Mouse (Mus musculus): ENCODE data around the gene Epb41l5. TPM values are rescaled to one million over a fixed set of nuclear protein-coding genes. Genes with fewer than 3 reads are reported as not detected.

The Epb41l5 gene
- polyA plus RNA-seq, 1 experiment from 2014 or later = 77.3 TPM

DNA sequence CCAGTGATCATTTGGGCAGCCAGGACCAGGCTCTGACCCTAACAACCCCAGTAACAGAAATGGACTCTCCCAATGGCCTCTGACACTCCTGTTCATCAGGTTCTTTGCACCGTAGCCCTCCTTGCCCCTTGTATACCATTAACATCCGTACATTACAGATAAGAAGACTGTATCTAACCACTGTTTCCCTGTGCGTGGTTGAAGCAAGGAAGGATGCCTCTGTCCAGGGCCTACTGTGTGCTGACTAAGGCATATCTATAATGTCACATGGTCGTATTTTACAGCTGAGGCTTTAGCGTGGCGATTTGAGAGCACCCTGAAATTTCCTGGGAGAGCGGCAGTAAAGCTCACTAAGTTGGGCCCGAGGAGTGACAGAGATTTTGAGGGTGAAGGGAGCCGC lies 138.4 kb downstream of the Epb41l5 start:
- Histone ChIP-seq H3K27ac (ENCODE audit: low read length) (peak overlapping the region; percentile 35), H3K36me3 (ENCODE audit: insufficient read depth, low read length) (no peaks in the 10 kb centered on the region), H3K27me3 (ENCODE audit: insufficient read depth, low read length) (no peaks in the 10 kb centered on the region; the same call in 1 of the 2 replicates), H3K4me1 (ENCODE audit: insufficient read depth, low read length) (peaks cover 12% of the 10 kb centered on the region), H3K4me2 (replicated peaks; ENCODE audit: low read depth, low read length) (no peak overlapping the region), H3K9ac (replicated peaks; ENCODE audit: low read length) (no peak overlapping the region; the same call in 1 of the 2 replicates), H3K4me3 (ENCODE audit: low read length) (no peak overlapping the region), H3K9me3 (ENCODE audit: low read length) (no peaks in the 10 kb centered on the region)
- ATAC-seq (ENCODE audit: low FRiP score, low TSS enrichment) = no peak
- WGBS = 58% methylated on average over 9 of the region's 9 CpGs

- Histone ChIP-seq H3K9me3 (ENCODE audit: low read length) (no peaks in the 10 kb centered on the region), H3K4me3 (ENCODE audit: low read length) (no peak overlapping the region), H3K27ac (ENCODE audit: low read length) (no peak overlapping the region), H3K36me3 (ENCODE audit: insufficient read depth, low read length) (no peaks in the 10 kb centered on the region), H3K27me3 (ENCODE audit: insufficient read depth, low read length) (no peaks in the 10 kb centered on the region; the same call in 1 of the 2 replicates), H3K9ac (replicated peaks; ENCODE audit: low read length) (no peak overlapping the region), H3K4me2 (replicated peaks; ENCODE audit: low read depth, low read length) (no peak overlapping the region), H3K4me1 (ENCODE audit: insufficient read depth, low read length) (peaks cover 18% of the 10 kb centered on the region)
- 81% methylated on average over 7 of the region's 7 CpGs for WGBS
- ATAC-seq (ENCODE audit: low FRiP score, low TSS enrichment) = no peak
Observed at GRCm38 (mm10) chr1:119509474-119509873, 139.3 kb downstream of the Epb41l5 start.

- Histone ChIP-seq H3K27me3 (ENCODE audit: insufficient read depth, low read length) (no peaks in the 10 kb centered on the region; the same call in 1 of the 2 replicates), H3K27ac (ENCODE audit: low read length) (peak overlapping the region; percentile 73), H3K9ac (replicated peaks; ENCODE audit: low read length) (no peak overlapping the region), H3K4me3 (ENCODE audit: low read length) (no peak overlapping the region), H3K36me3 (ENCODE audit: insufficient read depth, low read length) (no peaks in the 10 kb centered on the region), H3K9me3 (ENCODE audit: low read length) (no peaks in the 10 kb centered on the region), H3K4me1 (ENCODE audit: insufficient read depth, low read length) (peaks cover 22% of the 10 kb centered on the region), H3K4me2 (replicated peaks; ENCODE audit: low read depth, low read length) (no peak overlapping the region)
- 43% methylated on average over 4 of the region's 4 CpGs for WGBS
- no peak for ATAC-seq (ENCODE audit: low FRiP score, low TSS enrichment)
Observed at GRCm38 (mm10) chr1:119508548-119508947, 140.3 kb downstream of the Epb41l5 start.

- Histone ChIP-seq H3K4me1 (ENCODE audit: insufficient read depth, low read length) (peaks cover 34% of the 10 kb centered on the region), H3K9me3 (ENCODE audit: low read length) (no peaks in the 10 kb centered on the region), H3K9ac (replicated peaks; ENCODE audit: low read length) (no peak overlapping the region), H3K36me3 (ENCODE audit: insufficient read depth, low read length) (peaks cover 6% of the 10 kb centered on the region), H3K27ac (ENCODE audit: low read length) (no peak overlapping the region), H3K27me3 (ENCODE audit: insufficient read depth, low read length) (no peaks in the 10 kb centered on the region; the same call in 1 of the 2 replicates), H3K4me2 (replicated peaks; ENCODE audit: low read depth, low read length) (no peak overlapping the region), H3K4me3 (ENCODE audit: low read length) (no peak overlapping the region)
- no peak for ATAC-seq (ENCODE audit: low FRiP score, low TSS enrichment)
- WGBS = 88% methylated on average over 3 of the region's 3 CpGs
Observed at GRCm38 (mm10) chr1:119505951-119506350, 142.8 kb downstream of the Epb41l5 start.

GRCm38 (mm10) chr1:119504260-119505062 lies 144.3 kb downstream of the Epb41l5 start, which contains the start of gene Ralb:
Ralb (minus strand) TSS chr1:119504794.
- peaks cover 27% of the 10 kb centered on the region for H3K4me1 ChIP-seq (ENCODE audit: insufficient read depth, low read length)
- H3K36me3 ChIP-seq (ENCODE audit: insufficient read depth, low read length) = peaks cover 13% of the 10 kb centered on the region
- H3K27me3 ChIP-seq (ENCODE audit: insufficient read depth, low read length) = no peaks in the 10 kb centered on the region; the same call in 1 of the 2 replicates
- H3K9me3 ChIP-seq (ENCODE audit: low read length) = no peaks in the 10 kb centered on the region
- H3K4me2 ChIP-seq (replicated peaks; ENCODE audit: low read depth, low read length) = peak within 1 kb of the TSS; percentile 71
- H3K4me3 ChIP-seq (ENCODE audit: low read length) = peak within 1 kb of the TSS; percentile 85
- H3K27ac ChIP-seq (ENCODE audit: low read length) = peak within 1 kb of the TSS; percentile 83
- ATAC-seq (ENCODE audit: low FRiP score, low TSS enrichment) = peak; percentile 98
- H3K9ac ChIP-seq (replicated peaks; ENCODE audit: low read length) = peak within 1 kb of the TSS; percentile 86
- WGBS = under 1% methylated on average over 56 of the region's 57 CpGs

- peaks cover 14% of the 10 kb centered on the region for H3K36me3 ChIP-seq (ENCODE audit: insufficient read depth, low read length)
- peaks cover 29% of the 10 kb centered on the region for H3K4me1 ChIP-seq (ENCODE audit: insufficient read depth, low read length)
- H3K9me3 ChIP-seq (ENCODE audit: low read length) = no peaks in the 10 kb centered on the region
- H3K4me2 ChIP-seq (replicated peaks; ENCODE audit: low read depth, low read length) = peak overlapping the region; percentile 71
- peak overlapping the region; percentile 85 for H3K4me3 ChIP-seq (ENCODE audit: low read length)
- WGBS = 9% methylated on average over 5 of the region's 5 CpGs
- H3K27ac ChIP-seq (ENCODE audit: low read length) = peak overlapping the region; percentile 83
- no peaks in the 10 kb centered on the region; the same call in 1 of the 2 replicates for H3K27me3 ChIP-seq (ENCODE audit: insufficient read depth, low read length)
- ATAC-seq (ENCODE audit: low FRiP score, low TSS enrichment) = no peak
- peak overlapping the region; percentile 86 for H3K9ac ChIP-seq (replicated peaks; ENCODE audit: low read length)
Observed at GRCm38 (mm10) chr1:119503808-119504207, 145.0 kb downstream of the Epb41l5 start.

GRCm38 (mm10) chr1:119503181-119503580 lies 145.6 kb downstream of the Epb41l5 start:
- 66% methylated on average over 3 of the region's 3 CpGs for WGBS
- Histone ChIP-seq H3K27ac (ENCODE audit: low read length) (no peak overlapping the region), H3K9ac (replicated peaks; ENCODE audit: low read length) (peak overlapping the region; percentile 86), H3K4me2 (replicated peaks; ENCODE audit: low read depth, low read length) (peak overlapping the region; percentile 71), H3K36me3 (ENCODE audit: insufficient read depth, low read length) (peaks cover 14% of the 10 kb centered on the region), H3K4me1 (ENCODE audit: insufficient read depth, low read length) (peaks cover 35% of the 10 kb centered on the region), H3K4me3 (ENCODE audit: low read length) (peak overlapping the region; percentile 85), H3K27me3 (ENCODE audit: insufficient read depth, low read length) (no peaks in the 10 kb centered on the region; the same call in 1 of the 2 replicates), H3K9me3 (ENCODE audit: low read length) (no peaks in the 10 kb centered on the region)
- no peak for ATAC-seq (ENCODE audit: low FRiP score, low TSS enrichment)

DNA sequence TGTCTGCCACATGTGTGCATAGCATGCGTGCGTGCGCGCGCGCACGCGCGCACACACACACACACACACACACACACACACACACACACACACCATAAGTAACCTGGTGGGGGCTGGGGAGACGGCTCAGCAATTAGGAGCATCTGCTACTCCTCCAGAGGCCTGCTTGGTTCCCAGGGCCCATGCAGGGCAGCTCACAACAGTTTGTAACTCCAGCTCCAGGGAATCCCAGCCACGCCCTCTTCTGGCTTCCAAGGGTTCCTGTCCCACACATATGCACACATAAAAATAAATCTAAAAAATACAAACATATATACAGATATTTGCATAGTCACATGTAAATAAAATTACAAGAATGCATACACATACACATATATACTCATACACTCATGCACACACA lies 146.1 kb downstream of the Epb41l5 start:
- Histone ChIP-seq H3K4me1 (ENCODE audit: insufficient read depth, low read length) (peaks cover 35% of the 10 kb centered on the region), H3K9me3 (ENCODE audit: low read length) (no peaks in the 10 kb centered on the region), H3K4me3 (ENCODE audit: low read length) (peak overlapping the region; percentile 85), H3K9ac (replicated peaks; ENCODE audit: low read length) (peak overlapping the region; percentile 86), H3K36me3 (ENCODE audit: insufficient read depth, low read length) (peaks cover 14% of the 10 kb centered on the region), H3K4me2 (replicated peaks; ENCODE audit: low read depth, low read length) (peak overlapping the region; percentile 71), H3K27me3 (ENCODE audit: insufficient read depth, low read length) (no peaks in the 10 kb centered on the region; the same call in 1 of the 2 replicates), H3K27ac (ENCODE audit: low read length) (no peak overlapping the region)
- WGBS = 92% methylated on average over 11 of the region's 11 CpGs
- no peak for ATAC-seq (ENCODE audit: low FRiP score, low TSS enrichment)

- Histone ChIP-seq H3K4me3 (ENCODE audit: low read length) (no peak overlapping the region), H3K9me3 (ENCODE audit: low read length) (no peaks in the 10 kb centered on the region), H3K27ac (ENCODE audit: low read length) (no peak overlapping the region), H3K27me3 (ENCODE audit: insufficient read depth, low read length) (no peaks in the 10 kb centered on the region; the same call in 1 of the 2 replicates), H3K4me2 (replicated peaks; ENCODE audit: low read depth, low read length) (no peak overlapping the region), H3K4me1 (ENCODE audit: insufficient read depth, low read length) (peaks cover 44% of the 10 kb centered on the region), H3K36me3 (ENCODE audit: insufficient read depth, low read length) (peaks cover 14% of the 10 kb centered on the region), H3K9ac (replicated peaks; ENCODE audit: low read length) (no peak overlapping the region)
- 70% methylated on average over 8 of the region's 8 CpGs for WGBS
- no peak for ATAC-seq (ENCODE audit: low FRiP score, low TSS enrichment)
Observed at GRCm38 (mm10) chr1:119501881-119502280, 146.9 kb downstream of the Epb41l5 start.

GRCm38 (mm10) chr1:119499456-119499855 lies 149.3 kb downstream of the Epb41l5 start:
- Histone ChIP-seq H3K9ac (replicated peaks; ENCODE audit: low read length) (no peak overlapping the region), H3K4me2 (replicated peaks; ENCODE audit: low read depth, low read length) (no peak overlapping the region), H3K4me1 (ENCODE audit: insufficient read depth, low read length) (peaks cover 40% of the 10 kb centered on the region), H3K4me3 (ENCODE audit: low read length) (no peak overlapping the region), H3K9me3 (ENCODE audit: low read length) (no peaks in the 10 kb centered on the region), H3K27ac (ENCODE audit: low read length) (no peak overlapping the region), H3K36me3 (ENCODE audit: insufficient read depth, low read length) (peaks cover 14% of the 10 kb centered on the region), H3K27me3 (ENCODE audit: insufficient read depth, low read length) (no peaks in the 10 kb centered on the region)
- 94% methylated on average over 10 of the region's 10 CpGs for WGBS
- no peak for ATAC-seq (ENCODE audit: low FRiP score, low TSS enrichment)
